10 mouse cellular contexts compared by ENCODE assay signal in genomic region chr6:22026358-22026673, GRCm38 (mm10). TPM values are rescaled to one million over a fixed set of nuclear protein-coding genes. Genes with fewer than 3 reads are reported as not detected.
DNase-seq lines count a peak whose midpoint lies in the region; ATAC-seq and TF ChIP-seq lines count a peak whose summit lies in the region.
"Had no signal": no experiment of that assay in that cellular context is flagged by ENCODE, and none has a peak within 500 bp of the region (broad histone marks: within the 10 kb centered on the region; RNA-seq: fewer than 3 reads in every experiment).

No protein-coding gene starts in this region.

- peak overlapping the region; percentile 15; the same call in 1 of the 2 replicates for H3K4me3 ChIP-seq in lung, postnatal 0 days (ENCODE audit: low read depth, low read length)
- H3K4me3 ChIP-seq in forebrain, embryonic 16.5 days (replicated peaks; ENCODE audit: low read length) = peak overlapping the region; percentile 27
- H3K4me3 ChIP-seq in limb, embryonic 15.5 days = peak overlapping the region; percentile 20
- 0 out of 2 replicates have a peak overlapping the region, but pooled peaks have one; percentile 9 for H3K4me3 ChIP-seq in stomach, embryonic 16.5 days (replicated peaks; ENCODE audit: low read length)
- H3K4me3 ChIP-seq: megakaryocyte, embryonic 14.5 days had no signal

- WGBS in lung, postnatal 0 days = 27% methylated on average over 4 of the region's 4 CpGs
- 4% methylated on average over 4 of the region's 4 CpGs for WGBS in forebrain, embryonic 16.5 days
- WGBS in limb, embryonic 15.5 days = 11% methylated on average over 4 of the region's 4 CpGs
- WGBS in stomach, embryonic 16.5 days = 37% methylated on average over 4 of the region's 4 CpGs

- H3K4me2 ChIP-seq in lung, postnatal 0 days (replicated peaks; ENCODE audit: low read depth, low read length) = peak overlapping the region; percentile 44
- H3K4me2 ChIP-seq in forebrain, embryonic 16.5 days (ENCODE audit: low read length) = peak overlapping the region; percentile 46
- peak overlapping the region; percentile 38 for H3K4me2 ChIP-seq in limb, embryonic 15.5 days
- peak overlapping the region; percentile 40 for H3K4me2 ChIP-seq in stomach, embryonic 16.5 days (ENCODE audit: low read depth, low read length)

- no peak for ATAC-seq in lung, postnatal 0 days
- peak; percentile 56 for ATAC-seq in forebrain, embryonic 16.5 days
- no peak; the same call in 1 of the 2 replicates for ATAC-seq in limb, embryonic 15.5 days (ENCODE audit: insufficient number of reproducible peaks, low FRiP score, low TSS enrichment, low read depth)
- ATAC-seq in stomach, embryonic 16.5 days (ENCODE audit: insufficient read depth, low FRiP score) = no peak
- ATAC-seq: Patski had no signal

- peaks cover 8% of the 10 kb centered on the region; the same call in 1 of the 2 replicates for H3K4me1 ChIP-seq in lung, postnatal 0 days (ENCODE audit: insufficient read depth, low read depth, low read length)
- H3K4me1 ChIP-seq in forebrain, embryonic 16.5 days (replicated peaks; ENCODE audit: control insufficient read depth, insufficient read depth, low read length) = no peaks in the 10 kb centered on the region
- peaks cover 7% of the 10 kb centered on the region; the same call in 1 of the 2 replicates for H3K4me1 ChIP-seq in limb, embryonic 15.5 days
- peaks cover 7% of the 10 kb centered on the region; the same call in 1 of the 2 replicates for H3K4me1 ChIP-seq in stomach, embryonic 16.5 days (ENCODE audit: control insufficient read depth, insufficient read depth, low read length)
- H3K4me1 ChIP-seq: megakaryocyte, embryonic 14.5 days had no signal

- no peak overlapping the region for H3K9ac ChIP-seq in lung, postnatal 0 days (replicated peaks; ENCODE audit: low read depth)
- no peak overlapping the region for H3K9ac ChIP-seq in forebrain, embryonic 16.5 days (replicated peaks; ENCODE audit: low read depth, low read length)
- H3K9ac ChIP-seq in limb, embryonic 15.5 days = no peak overlapping the region
- no peak overlapping the region for H3K9ac ChIP-seq in stomach, embryonic 16.5 days (ENCODE audit: low read length)

- no peak for DNase-seq in lung, postnatal 0 days (ENCODE audit: low spot score)
- DNase-seq in lung, postnatal 10 days = no peak
- no peak for DNase-seq in layer of hippocampus, adult 18-20 months (ENCODE audit: low spot score in 2 of 2)
- DNase-seq in cerebellum, adult 11-12 months = no peak
- DNase-seq in urinary bladder, adult 2 months (ENCODE audit: low spot score) = no peak

- no peaks in the 10 kb centered on the region for H3K27me3 ChIP-seq in lung, postnatal 0 days (replicated peaks; ENCODE audit: insufficient read depth, low read length)
- no peaks in the 10 kb centered on the region for H3K27me3 ChIP-seq in forebrain, embryonic 16.5 days (replicated peaks; ENCODE audit: control insufficient read depth, insufficient read depth, low read length)
- no peaks in the 10 kb centered on the region for H3K27me3 ChIP-seq in limb, embryonic 15.5 days
- no peaks in the 10 kb centered on the region for H3K27me3 ChIP-seq in stomach, embryonic 16.5 days (ENCODE audit: control insufficient read depth, insufficient read depth, low read length)
- H3K27me3 ChIP-seq: megakaryocyte, embryonic 14.5 days had no signal

- no peaks in the 10 kb centered on the region for H3K36me3 ChIP-seq in lung, postnatal 0 days (ENCODE audit: insufficient read depth, low read length)
- no peaks in the 10 kb centered on the region for H3K36me3 ChIP-seq in forebrain, embryonic 16.5 days (ENCODE audit: control insufficient read depth, insufficient read depth)
- no peaks in the 10 kb centered on the region for H3K36me3 ChIP-seq in limb, embryonic 15.5 days
- no peaks in the 10 kb centered on the region for H3K36me3 ChIP-seq in stomach, embryonic 16.5 days (ENCODE audit: control insufficient read depth, insufficient read depth, low read length)

- TF ChIP-seq EP300 in lung, postnatal 0 days (IDR thresholded peaks at IDR 0.05) = no peak

- no peak for TF ChIP-seq CTCF in lung, postnatal 0 days (IDR thresholded peaks at IDR 0.05)

- H3K9me3 ChIP-seq in lung, postnatal 0 days (ENCODE audit: low read length) = no peaks in the 10 kb centered on the region
- no peaks in the 10 kb centered on the region for H3K9me3 ChIP-seq in forebrain, embryonic 16.5 days (ENCODE audit: control insufficient read depth, low read length)
- no peaks in the 10 kb centered on the region for H3K9me3 ChIP-seq in limb, embryonic 15.5 days
- H3K9me3 ChIP-seq in stomach, embryonic 16.5 days (replicated peaks; ENCODE audit: control insufficient read depth, low read length) = no peaks in the 10 kb centered on the region
- H3K9me3 ChIP-seq: megakaryocyte, embryonic 14.5 days had no signal

- H3K27ac ChIP-seq in lung, postnatal 0 days (ENCODE audit: low read length) = peak overlapping the region; percentile 14; the same call in 1 of the 2 replicates
- no peak overlapping the region for H3K27ac ChIP-seq in forebrain, embryonic 16.5 days (ENCODE audit: low read length)
- peak overlapping the region; percentile 85 for H3K27ac ChIP-seq in limb, embryonic 15.5 days
- no peak overlapping the region for H3K27ac ChIP-seq in stomach, embryonic 16.5 days (ENCODE audit: low read length)

RNA-seq across cellular contexts. Expression of gene Cped1, which starts 40.6 kb away (rescaled TPM):
- 25.0 and 29.4 TPM in 2 replicates for polyA plus RNA-seq in lung, postnatal 0 days (2015; fragmentation: Nextera tagmentation; extraction: Ambion mirVana)
- 3.2 and 4.4 TPM in 2 replicates for polyA plus RNA-seq in forebrain, embryonic 16.5 days (2015; fragmentation: Nextera tagmentation; extraction: Ambion mirVana)
- 42.0 and 43.1 TPM in 2 replicates for polyA plus RNA-seq in limb, embryonic 15.5 days (2015; fragmentation: Nextera tagmentation; extraction: Ambion mirVana)
- polyA plus RNA-seq in stomach, embryonic 16.5 days (2015; fragmentation: Nextera tagmentation; extraction: Ambion mirVana) = 26.6 and 27.3 TPM in 2 replicates
- 1 to 10 TPM; 2.2 TPM for total RNA-seq in layer of hippocampus, adult 18-20 months (2021)
- 28.5 and 33.2 TPM in 2 replicates for polyA plus RNA-seq in urinary bladder, adult 2 months (2012; rRNA removed)

Comparison
In these comparisons a context has a peak if more than half of its experiments do, and no peak if none do; other contexts are left out.
1. H3K27ac ChIP-seq: peak in lung, postnatal 0 days (single experiment) and limb, embryonic 15.5 days (single experiment); none in forebrain, embryonic 16.5 days (single experiment) and stomach, embryonic 16.5 days (single experiment).
2. Peak in every context shown above with its lines, with median percentiles within 50 percentile points of each other: H3K4me2 ChIP-seq and H3K4me3 ChIP-seq.